Mouse (Mus musculus): Measurements from ENCODE around the gene Tceal5.
A peak's percentile ranks its signal among the peaks of the same experiment; 100 is the strongest.

The Tceal5 gene

DNA sequence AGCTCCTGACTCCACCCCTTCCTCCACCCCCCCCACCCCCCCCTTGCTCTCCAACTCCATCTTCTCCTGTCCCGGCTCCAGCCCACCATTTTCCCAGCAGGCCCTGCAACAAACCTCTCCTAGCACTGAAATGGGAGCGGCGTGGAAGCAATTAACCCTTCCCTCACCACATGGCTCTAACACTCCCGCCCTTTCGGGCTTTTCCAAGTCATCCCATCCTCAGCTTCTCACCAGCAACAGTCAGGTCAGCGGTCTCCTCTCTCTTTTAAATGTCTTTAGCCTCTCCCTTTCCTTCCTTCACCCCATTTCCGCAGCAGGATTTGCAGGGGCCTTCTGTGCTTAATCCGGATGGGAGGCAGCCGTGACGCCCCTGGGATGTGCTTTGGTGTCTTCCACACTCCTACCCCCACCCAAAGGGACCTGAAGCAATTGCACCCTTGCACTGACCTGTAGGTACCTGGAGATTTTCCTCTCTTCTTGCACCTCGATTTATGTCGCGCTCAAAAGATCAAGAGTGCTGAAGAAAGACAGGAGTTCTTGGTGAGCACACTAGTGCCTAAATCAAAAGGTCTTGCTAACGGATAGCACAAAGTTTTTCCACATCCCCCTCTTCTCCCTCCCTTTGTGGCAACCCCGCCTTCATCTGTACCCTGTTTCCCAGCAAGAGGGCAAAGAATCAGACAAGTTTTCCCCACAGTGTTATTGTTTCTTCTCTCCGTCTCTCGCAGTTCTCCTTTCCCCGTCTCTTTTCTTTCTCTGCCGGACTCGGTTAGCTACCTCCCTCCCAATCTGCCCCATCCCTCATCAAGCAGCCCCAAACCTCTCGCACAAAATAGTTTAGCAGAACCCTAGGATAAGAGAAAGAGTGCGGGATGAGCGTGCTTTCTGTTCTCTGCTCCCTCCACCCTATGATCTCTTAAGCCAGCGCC, 32.2 kb downstream of the Tceal5 start:
- peak; percentile 64 for DNase-seq (ENCODE audit: low spot score)

DNA sequence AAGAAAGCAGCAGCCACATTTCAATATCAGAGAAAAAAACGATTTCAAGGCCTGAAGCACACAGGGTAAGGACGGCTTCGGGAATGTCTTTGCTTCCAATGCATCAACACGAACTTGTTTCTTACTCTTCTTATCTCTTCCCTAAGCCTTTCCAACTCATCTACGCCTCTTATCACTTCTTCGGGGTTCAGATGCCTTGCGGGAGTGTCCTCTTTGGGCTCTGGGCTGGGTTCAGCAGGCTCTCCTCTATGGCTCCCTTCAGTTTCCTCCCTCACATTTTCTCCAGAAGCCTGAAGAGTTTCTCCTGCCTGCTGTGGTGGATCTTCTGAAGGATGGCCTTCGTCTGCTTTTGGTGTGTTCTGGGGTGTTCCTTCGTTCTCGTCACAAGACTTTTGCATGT, 33.1 kb downstream of the Tceal5 start:
- no peak for DNase-seq (ENCODE audit: low spot score)
